Mouse (Mus musculus) Patski (cell line): ENCODE measurements at regions not wholly inside any gene's neighbourhood (a gene's known extent, or its start where the extent isn't known, plus 50 kb on each side); places are given as distances from the start of the nearest gene placed in this dataset.

Experiments used
- ATAC-seq: fragments of 100-300 bp; one replicate; pipeline ENCODE4 v1.8.0; 2021
- CTCF ChIA-PET: fragments of 350-600 bp; sonication (Branson Sonifier 250); formaldehyde crosslinking; loops from one replicate; lab custom pipeline; 2022; ENCODE audit warnings: inconsistent platforms; lab: Charles Lee
- POLR2A ChIA-PET: fragments of 350-600 bp; sonication (Branson Sonifier 250); formaldehyde crosslinking; loops from one replicate; lab custom pipeline; 2022; ENCODE audit warnings: antibody characterized with exemption, inconsistent platforms; lab: Charles Lee
- DNase-seq: peaks from one replicate; pipeline ENCODE4 v3.0.0-alpha.2; 2011; ENCODE audit warnings: low read depth, low spot score
- H3K27me3 ChIP-seq: fragments of 371-371 bp; one replicate; pipeline ENCODE4 v1.5.1; 2021
- CTCF ChIP-seq: fragments of 100-300 bp; IDR thresholded peaks from one replicate; pipeline ENCODE4 v1.5.1; 2021
- in situ Hi-C: fragments of 300-500 bp; cut with MboI; formaldehyde crosslinking; loops from 3 replicates; pipeline ENCODE4 v1.11.1; 2018; ENCODE audit warnings: low pct_unique_long_range_greater_than_20kb, mixed read lengths

GRCm38 (mm10) chr13:34398061-34398787 is 53.2 kb upstream of the Slc22a23 start:
- no peak for TF ChIP-seq CTCF
- ATAC-seq (peak; percentile 21), DNase-seq (no peak)
- in situ Hi-C loops, result no loop called here
- POLR2A ChIA-PET, result no interaction called here
- CTCF ChIA-PET, result interaction anchor here (1.0 kb wide), 1 partner anchor 24 kb away, joined by 3 read pairs; no protein-coding TSS in a partner anchor
- H3K27me3 ChIP-seq, result no peaks in the 10 kb centered on the region

DNA sequence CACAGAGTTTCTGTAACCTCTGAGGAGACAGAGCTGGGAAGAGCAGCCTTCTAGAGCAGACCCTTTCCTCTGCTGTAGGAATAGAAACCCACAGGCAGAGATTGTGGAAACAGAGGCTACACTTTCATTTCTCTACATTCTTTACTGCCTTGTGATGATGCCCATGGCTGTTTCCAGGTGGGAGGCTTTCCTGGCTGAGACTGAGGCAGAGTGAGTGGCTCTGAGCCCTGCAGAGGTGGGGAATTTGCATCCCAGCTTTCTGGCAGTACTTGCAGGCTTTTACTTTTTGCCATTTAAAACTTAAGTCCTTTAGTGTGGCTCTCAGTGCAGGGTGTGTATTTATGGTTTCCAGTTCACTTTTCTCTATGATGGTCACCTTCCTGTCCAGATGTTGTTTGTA is 50.5 kb upstream of the Slc22a23 start:
- TF ChIP-seq CTCF, result no peak
- no peak for ATAC-seq
- ChIA-PET CTCF (interaction anchor here (1.6 kb wide), 1 partner anchor 9 kb away, joined by 3 read pairs; no protein-coding TSS in a partner anchor), POLR2A (no interaction called here)
- in situ Hi-C loops, result no loop called here
- DNase-seq, result no peak
- no peaks in the 10 kb centered on the region for H3K27me3 ChIP-seq

DNA sequence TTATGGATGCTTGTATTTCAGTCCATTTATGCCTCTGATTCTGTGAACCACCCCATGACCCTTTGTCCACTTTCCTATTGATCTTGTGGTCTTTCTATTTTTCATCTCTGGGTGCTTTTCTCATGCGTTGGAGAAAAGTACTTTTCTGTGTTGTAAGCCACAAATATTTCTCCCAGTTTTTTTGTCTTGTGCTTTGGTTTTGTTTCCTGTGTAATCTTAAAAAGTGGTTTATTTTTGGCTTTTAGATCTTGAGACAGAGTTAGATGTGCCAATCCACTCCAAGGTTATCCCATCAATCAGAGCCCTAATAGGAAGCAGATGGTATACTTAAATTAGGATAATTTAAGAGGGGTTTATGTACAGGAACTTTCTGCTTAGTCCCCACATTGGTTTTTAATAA is 50.0 kb upstream of the Slc22a23 start:
- no peaks in the 10 kb centered on the region for H3K27me3 ChIP-seq
- DNase-seq, result no peak
- ChIA-PET CTCF (interaction anchor here (1.6 kb wide), 1 partner anchor 10 kb away, joined by 3 read pairs; no protein-coding TSS in a partner anchor), POLR2A (no interaction called here)
- in situ Hi-C loops, result no loop called here
- no peak for TF ChIP-seq CTCF
- ATAC-seq, result no peak
